Mouse (Mus musculus) erythroid progenitor cell, adult 5-6 weeks (primary cell): ENCODE data around the gene Bri3bp. TPM values are rescaled to one million over a fixed set of nuclear protein-coding genes. Genes with fewer than 3 reads are reported as not detected.
"Not testable (repeated sequence)": the region's sequence is repeated elsewhere in the genome, so short reads cannot be mapped to it uniquely, and the experiment has no call there.

Experiments
- ATAC-seq: replicated peaks from 2 replicates; pipeline ENCODE4 v1.8.0; 2016; ENCODE audit warnings: moderate number of reproducible peaks, mild to moderate bottlenecking, moderate TSS enrichment, inconsistent platforms; ENCODE audit not compliant: poor library complexity, low FRiP score, severe bottlenecking
- total RNA-seq, 2 experiments: library from RNA; stranded (forward) in 1 of 2; stranded (reverse) in 1 of 2; fragments of 150-400 nt in 1 of 2; fragments of 186-747, 209-891 nt in 1 of 2; gene quantifications; 2 replicates each; pipeline versions ENCODE4 v1.2.3 to v1.2.4; 2015 to 2017; ENCODE audit warnings: low replicate concordance in 2 of 2

Gene Bri3bp
- total RNA-seq, 2 experiments from 2014 or later: 2.0 to 5.4 TPM

GRCm38 (mm10) chr5:125407910-125408575, 33.3 kb upstream of the Bri3bp start:
- ATAC-seq: no peak

DNA sequence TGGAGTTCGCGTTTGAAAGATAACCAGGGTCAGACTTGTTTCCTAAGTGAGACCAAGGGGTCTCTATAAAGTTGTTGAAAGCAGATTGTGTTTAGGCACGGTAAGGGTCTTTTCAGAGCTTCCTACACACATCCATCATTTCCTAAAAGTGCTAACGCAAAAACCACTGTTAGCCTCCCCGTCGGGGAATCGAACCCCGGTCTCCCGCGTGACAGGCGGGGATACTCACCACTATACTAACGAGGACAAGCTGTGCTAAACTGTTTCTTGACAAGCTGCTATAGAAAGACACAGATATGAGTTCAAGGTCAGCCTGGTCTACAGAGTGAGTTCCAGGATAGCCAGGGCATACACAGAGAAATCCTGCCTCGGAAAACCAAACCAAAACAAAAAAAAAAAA, 32.5 kb upstream of the Bri3bp start:
- 0 out of 2 replicates have a peak, but pooled peaks have one; percentile 20 for ATAC-seq

DNA sequence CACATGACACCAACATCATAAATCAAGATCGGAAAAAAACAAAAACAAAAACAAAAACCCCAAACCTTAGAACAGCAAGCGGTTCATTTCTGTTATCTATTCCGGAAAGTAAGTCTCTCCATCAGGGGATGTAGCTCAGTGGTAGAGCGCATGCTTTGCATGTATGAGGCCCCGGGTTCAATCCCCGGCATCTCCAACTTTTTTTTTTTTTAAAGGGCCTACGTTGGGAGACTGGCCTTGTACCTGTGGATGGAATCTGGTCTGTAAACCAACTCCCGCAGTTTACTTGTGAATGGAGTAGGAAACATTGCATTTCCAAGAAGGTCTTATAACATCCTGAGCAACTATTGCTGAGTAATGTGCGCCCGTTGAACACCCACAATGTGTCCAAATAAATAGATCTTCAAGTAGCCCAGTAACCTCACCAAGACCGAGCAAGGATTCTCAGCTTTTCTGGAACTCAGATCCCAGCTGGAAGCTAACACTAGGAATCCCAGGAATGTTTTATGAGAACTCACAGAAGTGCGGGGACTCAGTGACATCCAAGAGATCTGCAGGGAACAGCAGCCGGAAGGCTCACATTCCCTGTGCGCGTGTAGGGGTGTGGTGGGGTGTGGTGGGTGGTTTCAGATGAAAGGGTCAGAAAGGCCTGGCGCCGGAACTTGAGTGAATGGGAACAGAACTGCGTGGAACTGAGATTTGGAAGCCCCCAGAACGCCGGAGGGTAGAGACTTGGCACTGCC, 31.8 kb upstream of the Bri3bp start:
- ATAC-seq: no peak

DNA sequence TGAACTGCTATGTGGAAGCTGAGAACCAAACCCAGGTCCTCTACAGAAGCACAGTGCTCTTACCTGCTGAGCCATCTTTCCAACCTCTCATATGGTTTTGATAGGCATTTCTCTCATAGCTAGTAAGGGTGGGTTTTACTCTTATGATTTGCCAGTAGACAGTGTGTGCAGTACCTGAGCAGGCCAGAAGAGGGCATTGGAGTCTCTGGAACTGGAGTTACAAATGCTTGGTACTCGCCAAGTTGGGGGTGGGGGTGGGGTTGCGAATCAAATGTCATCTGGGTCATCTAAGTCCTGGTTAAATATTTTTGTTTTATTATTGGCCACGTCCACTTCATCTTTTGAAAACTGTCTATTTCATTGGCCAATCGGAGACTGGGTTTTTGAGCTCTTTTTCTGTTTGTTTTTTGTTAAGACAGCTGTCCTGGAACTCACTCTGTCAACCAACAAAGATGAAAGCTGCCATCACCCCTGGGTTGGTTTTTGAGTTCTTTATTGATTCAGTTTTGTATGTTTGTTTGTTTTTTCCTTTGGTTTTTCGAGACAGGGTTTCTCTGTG, 29.3 kb upstream of the Bri3bp start:
- ATAC-seq: peak; percentile 41; the same call in 1 of the 2 replicates

DNA sequence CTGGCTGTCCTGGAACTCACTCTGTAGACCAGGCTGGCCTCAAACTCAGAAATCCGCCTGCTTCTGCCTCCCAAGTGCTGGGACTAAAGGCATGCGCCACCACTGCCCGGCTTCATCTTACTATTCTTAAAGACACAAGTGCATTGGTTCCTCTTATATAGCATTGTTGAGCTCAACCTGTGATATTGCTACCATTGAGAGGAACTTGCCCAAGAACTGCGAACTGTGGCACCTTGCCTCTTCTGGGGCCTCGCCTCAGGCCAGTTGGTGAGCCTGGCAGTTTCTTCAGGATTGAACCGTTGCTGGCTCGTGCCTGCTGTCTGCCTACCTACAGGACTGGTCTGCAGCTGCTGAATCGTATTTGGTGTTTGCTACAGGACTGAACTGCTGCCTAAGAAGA, 28.8 kb upstream of the Bri3bp start:
- ATAC-seq: not testable (repeated sequence)

DNA sequence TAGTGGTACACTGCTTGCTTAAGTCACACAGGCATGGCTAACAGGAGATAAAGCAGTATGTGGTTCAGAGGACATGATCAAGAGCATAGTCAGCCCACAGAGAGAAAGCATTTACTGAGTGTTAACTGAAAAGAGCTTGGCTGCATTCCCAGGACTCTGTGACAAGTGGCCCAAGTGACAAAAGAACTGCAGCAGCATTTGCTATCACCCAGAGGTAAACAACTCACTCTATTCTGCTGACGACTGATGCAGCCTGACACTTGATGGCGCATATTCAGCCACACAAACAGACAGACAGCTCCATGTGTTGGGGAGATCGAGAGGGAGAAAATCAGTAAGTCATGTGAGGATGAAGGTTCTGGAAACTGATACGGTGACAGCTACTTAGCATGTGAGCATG, 27.6 kb upstream of the Bri3bp start:
- ATAC-seq: no peak

GRCm38 (mm10) chr5:125416183-125416582, 25.2 kb upstream of the Bri3bp start:
- no peak for ATAC-seq

- ATAC-seq: no peak
These were observed 22.7 kb upstream of the Bri3bp start for GRCm38 (mm10) chr5:125418636-125419035.

DNA sequence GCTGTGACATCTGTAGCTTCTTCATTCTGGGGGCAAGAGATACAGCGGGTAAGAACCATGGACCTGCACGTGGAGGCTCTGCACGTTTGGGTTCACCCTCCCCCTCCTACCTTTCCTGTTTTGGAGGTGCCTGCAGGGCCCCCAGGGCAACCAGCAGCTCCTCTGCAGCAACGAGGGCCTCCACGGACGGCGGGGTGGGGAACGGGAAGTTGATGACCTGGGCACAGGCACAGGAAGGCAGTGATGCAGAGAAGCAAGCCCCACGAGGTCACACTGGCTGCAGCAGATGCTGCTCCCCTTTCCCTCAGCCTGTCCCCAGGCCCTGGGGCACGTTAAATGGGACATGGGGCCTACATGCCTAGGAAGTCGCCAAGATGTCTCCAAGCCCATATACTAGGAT, 22.2 kb upstream of the Bri3bp start:
- no peak for ATAC-seq

DNA sequence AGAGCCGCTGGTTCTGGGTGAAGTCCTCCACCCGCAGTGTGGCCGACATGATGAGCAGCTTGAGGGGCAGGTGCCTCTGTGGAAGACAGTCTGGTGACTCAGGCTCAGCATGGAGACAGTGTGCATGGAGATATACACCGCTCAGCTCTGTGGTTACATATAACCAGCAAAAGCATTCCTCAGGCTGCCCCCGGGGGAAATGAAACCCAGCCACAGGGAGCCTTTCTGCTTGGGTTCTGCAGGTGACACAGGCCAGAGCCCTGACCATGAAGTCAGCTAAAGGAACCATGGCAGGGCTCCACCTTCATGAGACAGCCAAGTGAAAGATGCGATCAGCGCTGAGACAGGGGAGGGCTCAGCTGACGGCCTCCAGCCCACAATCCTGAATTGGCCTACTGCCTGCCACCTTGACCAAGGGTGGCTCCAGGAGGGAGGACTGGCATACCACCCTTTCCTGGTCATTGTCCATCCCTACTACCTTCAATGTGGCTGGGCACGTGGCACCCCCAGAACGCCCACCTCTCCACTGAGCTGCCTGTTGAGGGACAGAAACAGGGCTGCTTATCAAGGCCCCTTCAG, 15.6 kb upstream of the Bri3bp start:
- ATAC-seq: no peak

DNA sequence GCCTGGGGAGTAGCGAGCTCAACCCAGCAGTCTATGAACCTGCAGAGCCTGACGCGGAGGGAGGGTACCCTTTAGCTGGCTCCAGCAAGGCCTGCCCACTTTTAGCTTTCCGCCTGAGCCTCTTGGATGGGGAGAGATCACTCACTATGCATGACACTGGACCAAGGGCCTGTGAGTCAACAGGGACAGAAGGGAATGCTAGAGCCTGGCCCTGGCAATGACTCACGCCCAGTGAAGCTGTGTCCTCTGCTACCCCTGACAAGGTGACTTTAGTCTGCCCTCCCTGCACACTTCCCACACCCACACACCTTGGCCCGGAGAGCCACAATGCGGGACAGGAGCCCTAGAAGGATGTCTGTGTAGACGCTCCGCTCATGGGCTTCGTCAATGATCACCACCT, 15.0 kb upstream of the Bri3bp start:
- ATAC-seq: no peak

DNA sequence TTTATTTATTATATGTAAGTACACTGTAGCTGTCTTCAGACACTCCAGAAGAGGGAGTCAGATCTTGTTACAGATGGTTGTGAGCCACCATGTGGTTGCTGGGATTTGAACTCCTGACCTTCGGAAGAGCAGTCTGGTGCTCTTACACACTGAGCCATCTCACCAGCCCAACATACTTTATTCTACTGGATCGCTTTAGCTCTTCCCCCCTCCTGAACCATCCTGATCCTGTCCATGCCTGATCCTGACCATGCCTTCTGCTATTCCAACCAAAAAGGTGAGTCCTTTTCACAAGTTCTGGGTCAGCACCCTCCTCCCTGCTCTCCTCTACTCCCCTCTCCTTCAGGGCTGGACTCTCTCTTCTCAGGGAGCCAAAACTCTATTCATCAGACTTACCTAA, 9.0 kb upstream of the Bri3bp start:
- not testable (repeated sequence) for ATAC-seq

DNA sequence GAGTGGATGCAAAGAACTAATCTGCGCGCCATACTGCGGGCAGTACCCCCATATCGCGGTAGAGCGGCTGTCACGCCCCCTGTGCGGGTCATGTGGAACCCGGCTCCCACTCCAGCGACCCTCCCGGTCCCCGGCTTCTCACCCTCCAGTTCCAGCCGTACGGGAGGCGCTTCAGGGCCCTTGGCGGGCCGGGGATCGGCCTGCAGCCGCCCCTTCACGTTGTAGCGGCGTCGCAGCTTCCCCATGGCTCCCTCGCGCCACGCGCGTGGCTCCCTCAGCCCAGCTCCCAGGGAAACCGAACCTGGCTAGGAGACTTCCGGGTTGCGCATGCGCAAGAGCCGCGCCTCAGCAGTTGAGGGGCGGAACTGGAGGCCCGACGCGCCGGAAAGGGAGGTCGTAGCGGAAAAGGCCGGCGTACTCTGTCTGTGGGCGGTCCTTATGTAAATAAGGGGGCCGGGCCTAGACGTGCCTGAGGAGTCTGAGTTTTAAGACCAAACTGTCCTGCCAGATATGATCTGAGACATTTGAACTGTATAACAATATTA, 7.5 kb upstream of the Bri3bp start, which contains the start of gene Dhx37:
Gene Dhx37, minus strand, starts transcription at position 329 of the 545 bp plus-strand sequence.
- peak; percentile 99 for ATAC-seq

GRCm38 (mm10) chr5:125434347-125434746, 7.0 kb upstream of the Bri3bp start:
- not testable (repeated sequence) for ATAC-seq

GRCm38 (mm10) chr5:125440583-125441233, 660 bp upstream of the Bri3bp start:
- ATAC-seq: no peak

- ATAC-seq: no peak
These were observed 998 bp downstream of the Bri3bp start for GRCm38 (mm10) chr5:125442136-125442995.

DNA sequence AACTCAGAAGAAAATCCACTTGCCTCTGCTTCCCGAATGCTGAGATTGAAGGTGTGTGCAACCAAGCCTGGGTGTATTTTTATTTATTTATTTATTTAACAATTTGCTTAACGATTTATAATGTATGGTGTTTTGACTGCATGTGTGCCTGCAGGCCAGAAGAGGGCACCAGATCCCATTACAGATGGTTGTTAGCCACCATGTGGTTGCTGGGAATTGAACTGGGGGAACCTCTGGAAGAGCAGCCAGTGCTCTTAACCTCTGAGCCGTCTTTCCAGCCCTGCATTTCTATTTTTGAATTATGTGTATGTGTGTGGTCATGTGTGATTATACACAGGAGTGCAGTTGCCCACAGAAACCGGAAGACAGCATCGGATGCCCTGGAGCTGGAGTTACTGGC, 2.0 kb downstream of the Bri3bp start:
- ATAC-seq: no peak

GRCm38 (mm10) chr5:125443915-125444314, 2.5 kb downstream of the Bri3bp start:
- ATAC-seq: no peak

GRCm38 (mm10) chr5:125444554-125444953, 3.2 kb downstream of the Bri3bp start:
- ATAC-seq: no peak
